Mouse (Mus musculus) neural tube, embryonic 11.5 days (tissue): ENCODE results near the gene Ropn1. TPM values are rescaled to one million over a fixed set of nuclear protein-coding genes. Genes with fewer than 3 reads are reported as not detected.
"Not testable (repeated sequence)": the region's sequence is repeated elsewhere in the genome, so short reads cannot be mapped to it uniquely, and the experiment has no call there.

ENCODE experiments used
- ATAC-seq: fragments of 200-750 bp; cut with Nextera tagmentation; 2 replicates; pipeline ENCODE4 v1.8.0; 2017; ENCODE audit warnings: moderate number of reproducible peaks, mild to moderate bottlenecking, moderate TSS enrichment, moderate library complexity; ENCODE audit not compliant: insufficient read depth, low FRiP score, low TSS enrichment
- DNase-seq: peaks from one replicate; pipeline ENCODE4 v3.0.0-alpha.2; 2015; ENCODE audit warnings: low spot score
- H3K27ac ChIP-seq: fragments of 300-500 bp; sonication (generic); 2 replicates; pipeline ENCODE4 v1.5.1; 2014; ENCODE audit warnings: low read depth, mild to moderate bottlenecking, low read length
- H3K27me3 ChIP-seq: fragments of 300-500 bp; sonication (generic); 2 replicates; pipeline ENCODE4 v1.6.1; 2014; ENCODE audit warnings: mild to moderate bottlenecking, low read length, mixed read lengths; ENCODE audit not compliant: control insufficient read depth, insufficient read depth
- H3K36me3 ChIP-seq: fragments of 300-500 bp; sonication (generic); 2 replicates; pipeline ENCODE4 v1.6.1; 2014; ENCODE audit warnings: mild to moderate bottlenecking, low read length, moderate library complexity, mixed read lengths; ENCODE audit not compliant: control insufficient read depth, insufficient read depth
- H3K4me1 ChIP-seq: fragments of 300-500 bp; sonication (generic); 2 replicates; pipeline ENCODE4 v1.6.1; 2014; ENCODE audit warnings: low read length, mixed read lengths; ENCODE audit not compliant: control insufficient read depth, insufficient read depth
- H3K4me2 ChIP-seq: fragments of 300-500 bp; sonication (generic); 2 replicates; pipeline ENCODE4 v1.6.1; 2014; ENCODE audit warnings: low read depth, mild to moderate bottlenecking, moderate library complexity
- H3K4me3 ChIP-seq: fragments of 300-500 bp; sonication (generic); 2 replicates; pipeline ENCODE4 v1.5.1; 2014; ENCODE audit warnings: low read depth, low read length
- H3K9ac ChIP-seq: fragments of 300-500 bp; sonication (generic); 2 replicates; pipeline ENCODE4 v1.6.1; 2014; ENCODE audit warnings: mild to moderate bottlenecking, low read length
- H3K9me3 ChIP-seq: fragments of 300-500 bp; sonication (generic); 2 replicates; pipeline ENCODE4 v1.6.1; 2016; ENCODE audit warnings: low read length; ENCODE audit not compliant: control insufficient read depth
- WGBS: fragments of 180-500 bp; shearing (Covaris S2); extraction: QIAGEN DNeasy Blood & Tissue Kit; methylation state at CpG from one replicate; pipeline ENCODE4 v1.1.7; 2014; 5-methylcytosine and 5-hydroxymethylcytosine counted together
- polyA plus RNA-seq: library from polyadenylated mRNA; unstranded; fragments of >200 nt; fragmentation: Nextera tagmentation; extraction: Ambion mirVana; gene quantifications from 2 replicates; pipeline ENCODE4 v1.2.1, GENCODE M21; 2014

Gene Ropn1
- polyA plus RNA-seq, 1 experiment from 2014 or later: not detected

- Histone ChIP-seq H3K27ac (no peak overlapping the region), H3K4me2 (no peak overlapping the region), H3K9me3 (no peaks in the 10 kb centered on the region), H3K4me3 (no peak overlapping the region), H3K27me3 (no peaks in the 10 kb centered on the region), H3K9ac (no peak overlapping the region), H3K36me3 (no peaks in the 10 kb centered on the region), H3K4me1 (no peaks in the 10 kb centered on the region)
- ATAC-seq: no peak
- WGBS: 75% methylated on average over 7 of the region's 7 CpGs
- no peak for DNase-seq
These were observed 22.2 kb downstream of the Ropn1 start for GRCm38 (mm10) chr16:34671966-34672365.

- no peak overlapping the region for H3K9ac ChIP-seq
- no peaks in the 10 kb centered on the region for H3K36me3 ChIP-seq
- no peak overlapping the region for H3K27ac ChIP-seq
- no peak overlapping the region for H3K4me2 ChIP-seq
- no peak overlapping the region for H3K4me3 ChIP-seq
- H3K4me1 ChIP-seq: no peaks in the 10 kb centered on the region
- WGBS: 74% methylated on average over 3 of the region's 3 CpGs
- no peaks in the 10 kb centered on the region for H3K9me3 ChIP-seq
- DNase-seq: no peak
- ATAC-seq: no peak
- no peaks in the 10 kb centered on the region for H3K27me3 ChIP-seq
These were observed 23.1 kb downstream of the Ropn1 start for GRCm38 (mm10) chr16:34672822-34673221.

GRCm38 (mm10) chr16:34674365-34674764 is 24.6 kb downstream of the Ropn1 start:
- no peaks in the 10 kb centered on the region for H3K27me3 ChIP-seq
- no peak for DNase-seq
- H3K9ac ChIP-seq: no peak overlapping the region
- no peaks in the 10 kb centered on the region for H3K36me3 ChIP-seq
- H3K4me3 ChIP-seq: no peak overlapping the region
- 82% methylated on average over 6 of the region's 6 CpGs for WGBS
- H3K27ac ChIP-seq: no peak overlapping the region
- H3K4me2 ChIP-seq: no peak overlapping the region
- H3K4me1 ChIP-seq: no peaks in the 10 kb centered on the region
- H3K9me3 ChIP-seq: no peaks in the 10 kb centered on the region
- no peak for ATAC-seq

- H3K9me3 ChIP-seq: no peaks in the 10 kb centered on the region
- no peak overlapping the region for H3K27ac ChIP-seq
- no peaks in the 10 kb centered on the region for H3K27me3 ChIP-seq
- ATAC-seq: no peak
- H3K9ac ChIP-seq: no peak overlapping the region
- DNase-seq: no peak
- H3K36me3 ChIP-seq: no peaks in the 10 kb centered on the region
- no peak overlapping the region for H3K4me3 ChIP-seq
- no peaks in the 10 kb centered on the region for H3K4me1 ChIP-seq
- H3K4me2 ChIP-seq: no peak overlapping the region
These were observed 32.1 kb downstream of the Ropn1 start for GRCm38 (mm10) chr16:34681823-34682222.

GRCm38 (mm10) chr16:34689879-34690278 is 40.2 kb downstream of the Ropn1 start:
- WGBS: 78% methylated on average over 3 of the region's 3 CpGs
- H3K27me3 ChIP-seq: no peaks in the 10 kb centered on the region
- no peak overlapping the region for H3K27ac ChIP-seq
- no peaks in the 10 kb centered on the region for H3K36me3 ChIP-seq
- DNase-seq: no peak
- peak overlapping the region; percentile 52; the same call in 1 of the 2 replicates for H3K4me3 ChIP-seq
- H3K9ac ChIP-seq: no peak overlapping the region
- ATAC-seq: no peak
- no peak overlapping the region for H3K4me2 ChIP-seq
- peaks cover 5% of the 10 kb centered on the region for H3K4me1 ChIP-seq
- H3K9me3 ChIP-seq: no peaks in the 10 kb centered on the region

- peak within 1 kb of the TSS; percentile 63 for H3K4me2 ChIP-seq
- 2% methylated on average over 52 of the region's 53 CpGs for WGBS
- peak within 1 kb of the TSS; percentile 52 for H3K4me3 ChIP-seq
- peak; percentile 91 for DNase-seq
- H3K4me1 ChIP-seq: peaks cover 5% of the 10 kb centered on the region
- H3K36me3 ChIP-seq: no peaks in the 10 kb centered on the region
- peak; percentile 88 for ATAC-seq
- no peaks in the 10 kb centered on the region for H3K27me3 ChIP-seq
- H3K9me3 ChIP-seq: no peaks in the 10 kb centered on the region
- H3K9ac ChIP-seq: peak within 1 kb of the TSS; percentile 68
- H3K27ac ChIP-seq: peak within 1 kb of the TSS; percentile 40; the same call in 1 of the 2 replicates
These were observed 40.8 kb downstream of the Ropn1 start, which contains the start of gene Ccdc14 for GRCm38 (mm10) chr16:34690334-34691144. Gene Ccdc14 (plus strand): TSS chr16:34690616.

- Histone ChIP-seq H3K4me1 (peaks cover 5% of the 10 kb centered on the region), H3K27ac (no peak overlapping the region), H3K4me3 (peak overlapping the region; percentile 52), H3K4me2 (peak overlapping the region; percentile 63), H3K27me3 (no peaks in the 10 kb centered on the region), H3K9me3 (no peaks in the 10 kb centered on the region), H3K36me3 (no peaks in the 10 kb centered on the region), H3K9ac (peak overlapping the region; percentile 68)
- no peak for ATAC-seq
- DNase-seq: no peak
- 12% methylated on average over 11 of the region's 11 CpGs for WGBS
These were observed 41.4 kb downstream of the Ropn1 start for GRCm38 (mm10) chr16:34691156-34691555.

GRCm38 (mm10) chr16:34694477-34694876 is 44.8 kb downstream of the Ropn1 start:
- no peak overlapping the region for H3K27ac ChIP-seq
- no peaks in the 10 kb centered on the region for H3K27me3 ChIP-seq
- H3K4me2 ChIP-seq: no peak overlapping the region
- no peaks in the 10 kb centered on the region for H3K9me3 ChIP-seq
- peaks cover 5% of the 10 kb centered on the region for H3K4me1 ChIP-seq
- no peak for DNase-seq
- no peak for ATAC-seq
- H3K4me3 ChIP-seq: no peak overlapping the region
- 96% methylated on average over 6 of the region's 7 CpGs for WGBS
- 0 out of 2 replicates have a peak, but pooled peaks cover 2% of the 10 kb centered on the region for H3K36me3 ChIP-seq
- H3K9ac ChIP-seq: no peak overlapping the region

- 90% methylated on average over 3 of the region's 3 CpGs for WGBS
- ATAC-seq, H3K36me3 ChIP-seq: not testable (repeated sequence)
These were observed 49.0 kb downstream of the Ropn1 start for GRCm38 (mm10) chr16:34698721-34699120.

More at GRCm38 (mm10) chr16:34698721-34699120, 49.0 kb downstream of the Ropn1 start:
- DNase-seq, H3K27me3 ChIP-seq, H3K9ac ChIP-seq, H3K27ac ChIP-seq, H3K4me1 ChIP-seq, H3K9me3 ChIP-seq, H3K4me2 ChIP-seq, H3K4me3 ChIP-seq: not testable (repeated sequence)
